In genomic region chr11:78032809-78033195, GRCm38 (mm10) we compare ENCODE assay signal across 8 mouse cellular contexts. TPM values are rescaled to one million over a fixed set of nuclear protein-coding genes. Genes with fewer than 3 reads are reported as not detected.
DNase-seq lines count a peak whose midpoint lies in the region; ATAC-seq and TF ChIP-seq lines count a peak whose summit lies in the region.

No protein-coding gene starts in this region.

- 23% methylated on average over 5 of the region's 5 CpGs for WGBS in liver, adult 2 months
- 15% methylated on average over 5 of the region's 5 CpGs for WGBS in embryonic facial prominence, embryonic 10.5 days
- WGBS in intestine, embryonic 15.5 days: 11% methylated on average over 5 of the region's 5 CpGs

- H3K4me1 ChIP-seq in liver, adult 2 months (ENCODE audit: control insufficient read depth, insufficient read depth, low read length): peaks cover 11% of the 10 kb centered on the region
- peaks cover 43% of the 10 kb centered on the region for H3K4me1 ChIP-seq in embryonic facial prominence, embryonic 10.5 days
- peaks cover 23% of the 10 kb centered on the region for H3K4me1 ChIP-seq in intestine, embryonic 15.5 days (replicated peaks)

- TF ChIP-seq POLR2A in liver, adult 2 months (IDR thresholded peaks at IDR 0.05; ENCODE audit: extremely low read depth, insufficient read depth, low read length): no peak
- no peak for TF ChIP-seq POLR2A in myocyte (IDR thresholded peaks at IDR 0.05; ENCODE audit: insufficient read length, low read depth)

- no peak for TF ChIP-seq CTCF in liver, adult 2 months (IDR thresholded peaks at IDR 0.05; ENCODE audit: low read depth, low read length)

- no peak for ATAC-seq in intestine, embryonic 15.5 days

- no peak overlapping the region for H3K27ac ChIP-seq in liver, adult 2 months (replicated peaks; ENCODE audit: insufficient read depth, low read depth, low read length)
- H3K27ac ChIP-seq in embryonic facial prominence, embryonic 10.5 days (replicated peaks): peak overlapping the region; percentile 89
- H3K27ac ChIP-seq in intestine, embryonic 15.5 days: peak overlapping the region; percentile 91

- H3ac ChIP-seq in myocyte (ENCODE audit: control insufficient read depth, insufficient read length): peak overlapping the region; percentile 47

- H3K36me3 ChIP-seq in liver, adult 2 months (ENCODE audit: control insufficient read depth, insufficient read depth, low read length): peaks cover 5% of the 10 kb centered on the region; the same call in 1 of the 2 replicates
- H3K36me3 ChIP-seq in embryonic facial prominence, embryonic 10.5 days (replicated peaks): peaks cover 57% of the 10 kb centered on the region
- H3K36me3 ChIP-seq in intestine, embryonic 15.5 days: 0 out of 2 replicates have a peak, but pooled peaks cover 15% of the 10 kb centered on the region
- H3K36me3 ChIP-seq in myocyte (ENCODE audit: control insufficient read depth, insufficient read depth): peaks cover 11% of the 10 kb centered on the region

- peak overlapping the region; percentile 92 for H3K4me2 ChIP-seq in intestine, embryonic 15.5 days (replicated peaks)
- H3K4me2 ChIP-seq in myocyte (ENCODE audit: low read depth): peak overlapping the region; percentile 95

- H3K79me2 ChIP-seq in liver, adult 2 months (ENCODE audit: control insufficient read depth, insufficient read depth, low read length): 0 out of 2 replicates have a peak, but pooled peaks cover under 1% of the 10 kb centered on the region
- H3K79me2 ChIP-seq in myocyte (ENCODE audit: control insufficient read depth, insufficient read depth): peaks cover 4% of the 10 kb centered on the region

- peak overlapping the region; percentile 57 for H3K4me3 ChIP-seq in liver, adult 2 months (ENCODE audit: insufficient read depth, low read depth, low read length)
- peak overlapping the region; percentile 78 for H3K4me3 ChIP-seq in embryonic facial prominence, embryonic 10.5 days
- peak overlapping the region; percentile 72 for H3K4me3 ChIP-seq in intestine, embryonic 15.5 days (replicated peaks)
- peak overlapping the region; percentile 27 for H3K4me3 ChIP-seq in myocyte

- no peaks in the 10 kb centered on the region for H3K9me3 ChIP-seq in embryonic facial prominence, embryonic 10.5 days
- H3K9me3 ChIP-seq in intestine, embryonic 15.5 days: no peaks in the 10 kb centered on the region

- no peaks in the 10 kb centered on the region for H3K27me3 ChIP-seq in liver, adult 2 months (ENCODE audit: control insufficient read depth, insufficient read depth, low read length)
- H3K27me3 ChIP-seq in embryonic facial prominence, embryonic 10.5 days (replicated peaks; ENCODE audit: low read depth, poor library complexity, severe bottlenecking): no peaks in the 10 kb centered on the region
- no peaks in the 10 kb centered on the region for H3K27me3 ChIP-seq in intestine, embryonic 15.5 days (replicated peaks)
- no peaks in the 10 kb centered on the region for H3K27me3 ChIP-seq in myocyte (ENCODE audit: control insufficient read depth, insufficient read depth, insufficient read length)

- H3K9ac ChIP-seq in liver, adult 2 months (ENCODE audit: low read depth, low read length): peak overlapping the region; percentile 69
- peak overlapping the region; percentile 79 for H3K9ac ChIP-seq in intestine, embryonic 15.5 days

- no peak for DNase-seq in liver, adult 2 months (ENCODE audit: extremely low read depth, low read depth, low spot score)
- DNase-seq in liver: no peak
- DNase-seq in embryonic facial prominence, embryonic 10.5 days (ENCODE audit: low spot score): no peak
- no peak for DNase-seq in urinary bladder, postnatal 36 days (ENCODE audit: low spot score in 2 of 2)
- DNase-seq in urinary bladder, postnatal 4 days (ENCODE audit: low spot score in 2 of 2): no peak
- no peak for DNase-seq in adrenal gland, postnatal 4 days (ENCODE audit: low spot score in 2 of 2)

TF ChIP-seq in myocyte, 11 proteins besides CTCF, POLR2A, EP300 and RAD21:
- no peak for TF ChIP-seq MYOG (IDR thresholded peaks at IDR 0.05; ENCODE audit: control insufficient read depth in 1 of 3, insufficient read depth in 1 of 3, insufficient read length in 2 of 3, low read depth in 2 of 3)
- TF ChIP-seq USF1 (IDR thresholded peaks at IDR 0.05; ENCODE audit: low read depth): no peak
TF ChIP-seq in myocyte: peak in this region for 0.

RNA-seq across cellular contexts. Expression of gene Dhrs13, which starts 0.7 kb away (rescaled TPM):
- 4.3 and 6.0 TPM in 2 replicates for total RNA-seq in liver, adult 2 months (2014; rRNA removed)
- 5.4 and 6.0 TPM in 2 replicates for polyA plus RNA-seq in liver, adult 2 months (2012; rRNA removed)
- 12.8 and 13.2 TPM in 2 replicates for polyA plus RNA-seq in embryonic facial prominence, embryonic 10.5 days (2016; fragmentation: Nextera tagmentation; extraction: Ambion mirVana)
- 18.0 and 18.3 TPM in 2 replicates for polyA plus RNA-seq in intestine, embryonic 15.5 days (2015; fragmentation: Nextera tagmentation; extraction: Ambion mirVana)
- 10.0 TPM for polyA plus RNA-seq in myocyte (2012; fragmentation: generic; extraction: Trizol)
- 10 to 100 TPM; 10.3 to 12.1 TPM for total RNA-seq in adrenal gland, postnatal 4 days (2021)

RNA-seq across cellular contexts. Expression of gene Flot2, which starts 4.9 kb away (rescaled TPM):
- total RNA-seq in liver, adult 2 months (2014; rRNA removed): 19.1 and 23.0 TPM in 2 replicates
- polyA plus RNA-seq in liver, adult 2 months (2012; rRNA removed): 66.5 and 70.7 TPM in 2 replicates
- 57.8 and 60.9 TPM in 2 replicates for polyA plus RNA-seq in embryonic facial prominence, embryonic 10.5 days (2016; fragmentation: Nextera tagmentation; extraction: Ambion mirVana)
- 44.0 and 44.2 TPM in 2 replicates for polyA plus RNA-seq in intestine, embryonic 15.5 days (2015; fragmentation: Nextera tagmentation; extraction: Ambion mirVana)
- polyA plus RNA-seq in myocyte (2012; fragmentation: generic; extraction: Trizol): 78.8 TPM
- total RNA-seq in adrenal gland, postnatal 4 days (2021): 10 to 100 TPM; 81.8 to 83.8 TPM

RNA-seq across cellular contexts. Expression of gene Eral1, which starts 47.4 kb away (rescaled TPM):
- total RNA-seq in liver, adult 2 months (2014; rRNA removed): 16.4 and 18.2 TPM in 2 replicates
- polyA plus RNA-seq in liver, adult 2 months (2012; rRNA removed): 25.2 and 27.2 TPM in 2 replicates
- polyA plus RNA-seq in embryonic facial prominence, embryonic 10.5 days (2016; fragmentation: Nextera tagmentation; extraction: Ambion mirVana): 40.9 and 41.5 TPM in 2 replicates
- 30.8 and 31.6 TPM in 2 replicates for polyA plus RNA-seq in intestine, embryonic 15.5 days (2015; fragmentation: Nextera tagmentation; extraction: Ambion mirVana)
- polyA plus RNA-seq in myocyte (2012; fragmentation: generic; extraction: Trizol): 24.6 TPM
- 10 to 100 TPM; 32.1 to 32.9 TPM for total RNA-seq in adrenal gland, postnatal 4 days (2021)

RNA-seq across cellular contexts. Expression of gene Phf12, which starts 50.2 kb away (rescaled TPM):
- total RNA-seq in liver, adult 2 months (2014; rRNA removed): 3.6 and 7.5 TPM in 2 replicates
- polyA plus RNA-seq in liver, adult 2 months (2012; rRNA removed): 18.6 and 24.9 TPM in 2 replicates
- polyA plus RNA-seq in embryonic facial prominence, embryonic 10.5 days (2016; fragmentation: Nextera tagmentation; extraction: Ambion mirVana): 20.5 and 21.6 TPM in 2 replicates
- polyA plus RNA-seq in intestine, embryonic 15.5 days (2015; fragmentation: Nextera tagmentation; extraction: Ambion mirVana): 12.8 and 13.5 TPM in 2 replicates
- 22.2 TPM for polyA plus RNA-seq in myocyte (2012; fragmentation: generic; extraction: Trizol)
- 10 to 100 TPM; 80.7 to 81.8 TPM for total RNA-seq in adrenal gland, postnatal 4 days (2021)

Comparison
In these comparisons a context has a peak if more than half of its experiments do, and no peak if none do; other contexts are left out.
1. H3K4me3 ChIP-seq: peak in every context shown above with its lines; median percentile 78 in embryonic facial prominence, embryonic 10.5 days; 72 in intestine, embryonic 15.5 days; 57 in liver, adult 2 months; 27 in myocyte.